Mouse (Mus musculus) lung, adult 2 months (tissue): Measurements from ENCODE around the gene Ptk7.

Experiments used
- CTCF ChIP-seq: fragments of 200-500 bp; IDR thresholded peaks from 2 replicates; pipeline ENCODE4 v1.5.1; 2011; ENCODE audit warnings: mild to moderate bottlenecking, low read length, control low read depth; ENCODE audit not compliant: insufficient read depth
- POLR2A ChIP-seq: fragments of 200-500 bp; IDR thresholded peaks from 2 replicates; pipeline ENCODE4 v1.6.1; 2011; ENCODE audit warnings: low read depth, mild to moderate bottlenecking, control low read depth, low read length, borderline replicate concordance; ENCODE audit errors: extremely low read depth

GRCm38 (mm10) chr17:46621324-46621723, 8.0 kb downstream of the Ptk7 start:
- TF ChIP-seq CTCF (no peak), POLR2A (no peak)
